Mouse (Mus musculus): Measurements from ENCODE around the gene Nrf1. TPM values are rescaled to one million over a fixed set of nuclear protein-coding genes. Genes with fewer than 3 reads are reported as not detected.
A peak's percentile ranks its signal among the peaks of the same experiment; 100 is the strongest.

Gene Nrf1
- polyA plus RNA-seq, 1 experiment from 2014 or later: 43.5 TPM

DNA sequence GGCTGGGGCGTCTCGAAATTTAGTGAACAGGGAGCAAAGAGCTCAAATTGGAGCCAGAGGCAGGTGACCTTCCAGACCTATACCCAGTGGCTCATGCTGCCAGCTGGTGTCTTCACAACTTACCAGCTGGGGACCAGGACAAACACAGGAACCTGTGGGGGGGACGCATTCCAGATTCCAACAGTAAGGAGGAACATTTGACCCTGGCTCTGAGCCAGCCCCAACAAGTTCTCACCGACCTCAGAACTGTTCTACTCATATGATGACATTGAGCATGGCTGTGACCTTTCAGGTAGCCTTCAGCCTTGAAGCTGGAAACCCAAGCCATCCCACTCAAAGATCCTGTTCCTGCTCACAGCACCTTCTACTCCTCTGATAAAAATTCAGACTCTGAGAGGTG, 135.8 kb downstream of the Nrf1 start:
- whole genome bisulfite sequencing: 82% methylated on average over 4 of the region's 4 CpGs
- H3K4me1 ChIP-seq (replicated peaks): peaks cover 10% of the 10 kb centered on the region; the same call in 1 of the 2 replicates
- H3K4me2 ChIP-seq: no peak overlapping the region
- no peak overlapping the region for H3K9ac ChIP-seq
- H3K4me3 ChIP-seq: no peak overlapping the region
- H3K9me3 ChIP-seq: no peaks in the 10 kb centered on the region
- peaks cover 58% of the 10 kb centered on the region for H3K27me3 ChIP-seq
- ATAC-seq (ENCODE audit: low FRiP score): no peak
- H3K36me3 ChIP-seq: no peaks in the 10 kb centered on the region
- no peak overlapping the region for H3K27ac ChIP-seq

DNA sequence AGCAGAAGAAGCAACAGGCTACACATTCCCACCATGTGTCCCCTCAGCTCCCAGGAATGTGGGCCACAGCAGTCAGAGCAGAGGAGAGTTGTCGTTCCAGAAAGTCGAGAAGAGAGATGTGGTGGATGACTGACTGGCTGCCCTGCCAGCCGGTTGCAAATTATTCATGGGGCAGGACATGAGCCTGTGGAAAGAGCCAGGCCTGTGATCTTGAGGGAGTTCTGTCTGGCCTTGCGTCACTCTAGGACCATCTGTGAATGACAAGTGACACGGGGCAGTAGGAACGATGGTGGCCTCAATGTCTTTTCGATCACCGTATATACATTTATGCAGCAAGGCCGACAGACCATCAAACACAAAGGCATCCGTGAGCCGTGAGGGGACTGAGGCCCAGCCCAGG, 147.9 kb downstream of the Nrf1 start:
- H3K4me1 ChIP-seq (replicated peaks): no peaks in the 10 kb centered on the region
- no peak overlapping the region for H3K9ac ChIP-seq
- H3K9me3 ChIP-seq: no peaks in the 10 kb centered on the region
- 80% methylated on average over 11 of the region's 11 CpGs for WGBS
- no peak overlapping the region for H3K4me3 ChIP-seq
- no peak overlapping the region for H3K4me2 ChIP-seq
- H3K27ac ChIP-seq: no peak overlapping the region
- no peak for ATAC-seq (ENCODE audit: low FRiP score)
- no peaks in the 10 kb centered on the region for H3K27me3 ChIP-seq
- no peaks in the 10 kb centered on the region for H3K36me3 ChIP-seq

DNA sequence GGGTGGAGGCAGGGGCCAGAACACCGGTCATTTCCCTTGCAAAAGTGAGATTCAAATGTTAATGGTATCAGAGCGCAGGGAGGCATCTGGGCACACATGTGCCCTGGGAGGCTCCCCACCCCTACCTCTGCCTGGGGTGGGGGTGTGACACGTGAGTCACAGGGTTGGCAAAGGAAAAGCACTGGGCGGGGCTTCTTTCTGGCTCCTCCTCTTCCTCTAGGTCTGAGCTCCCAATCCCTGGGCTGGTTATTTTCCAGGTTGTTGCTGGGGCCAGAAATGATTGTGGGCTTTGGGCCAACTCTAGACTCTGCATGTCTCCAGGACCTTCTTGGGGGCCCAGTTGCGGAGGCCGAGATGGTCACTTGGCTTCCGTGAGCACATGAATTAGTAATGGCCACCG, 148.4 kb downstream of the Nrf1 start:
- no peaks in the 10 kb centered on the region for H3K4me1 ChIP-seq (replicated peaks)
- ATAC-seq (ENCODE audit: low FRiP score): no peak
- 71% methylated on average over 8 of the region's 8 CpGs for WGBS
- no peak overlapping the region for H3K9ac ChIP-seq
- H3K9me3 ChIP-seq: no peaks in the 10 kb centered on the region
- H3K4me3 ChIP-seq: no peak overlapping the region
- no peaks in the 10 kb centered on the region for H3K36me3 ChIP-seq
- no peak overlapping the region for H3K4me2 ChIP-seq
- no peak overlapping the region for H3K27ac ChIP-seq
- H3K27me3 ChIP-seq: no peaks in the 10 kb centered on the region

MicroRNA genes within 50 kb of the gene (microRNA counts, 519-probe panel; counts per million panel counts)
- 2,974 counts per million, percentile 32 among the panel's probes with 10 or more counts for microRNA mmu-miR-182
- microRNA mmu-miR-183: 4,137 counts per million, percentile 67 among the panel's probes with 10 or more counts
- 4,632 counts per million, percentile 77 among the panel's probes with 10 or more counts for microRNA mmu-miR-96

Small RNA genes within 50 kb of the gene (microRNA-seq; reads per million reads assigned to microRNA genes)
- 5,914 reads per million, percentile 92 among the genes with 10 or more reads in this experiment for gene Mir182
- 4,787 reads per million, percentile 90 among the genes with 10 or more reads in this experiment for gene Mir183
- 1,662 reads per million, percentile 81 among the genes with 10 or more reads in this experiment for gene Mir96

Other genes starting within 250 kb of the Nrf1 start
- 2.6 and 2.8 TPM in 2 replicates for gene Strip2, start 131.0 kb upstream of the Nrf1 start, polyA plus RNA-seq (2015; fragmentation: Nextera tagmentation; extraction: Ambion mirVana)